Comparison of ENCODE assay signal across 9 mouse cellular contexts in the genomic region with DNA sequence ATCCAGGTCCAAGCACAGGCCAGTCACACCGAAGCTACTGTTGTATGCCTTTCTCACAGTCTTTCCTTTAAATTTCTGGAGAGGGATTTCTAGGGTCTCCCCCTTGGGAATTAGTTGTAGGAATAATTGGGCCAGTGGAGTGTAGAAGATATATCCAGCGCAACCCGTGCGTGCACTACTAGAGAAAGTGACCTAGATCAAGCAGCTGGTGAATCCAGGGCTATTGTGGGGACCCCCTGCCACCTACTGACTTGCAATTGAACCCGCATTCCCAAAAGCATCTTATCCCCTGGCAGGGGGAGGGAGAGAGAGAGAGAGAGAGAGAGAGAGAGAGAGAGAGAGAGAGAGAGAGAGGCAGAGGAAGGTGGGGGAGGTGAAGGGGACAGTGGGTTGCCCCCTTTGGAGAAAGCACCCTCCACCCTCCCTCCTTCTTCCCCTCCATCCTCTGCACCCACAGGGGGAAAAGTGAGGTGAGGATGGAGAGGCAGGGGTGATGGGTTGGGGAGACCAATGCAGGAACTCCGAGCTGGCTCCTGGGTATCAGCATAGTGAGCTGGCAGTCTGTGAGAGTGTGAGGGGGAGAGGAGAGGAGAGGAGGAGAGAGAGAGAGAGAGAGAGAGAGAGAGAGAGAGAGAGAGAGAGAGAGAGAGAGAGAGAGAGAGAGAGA. TPM values are rescaled to one million over a fixed set of nuclear protein-coding genes. Genes with fewer than 3 reads are reported as not detected.
DNase-seq lines count a peak whose midpoint lies in the region; ATAC-seq and TF ChIP-seq lines count a peak whose summit lies in the region.
"Had no signal": no experiment of that assay in that cellular context is flagged by ENCODE, and none has a peak within 500 bp of the region (broad histone marks: within the 10 kb centered on the region; RNA-seq: fewer than 3 reads in every experiment).

A gene (plus strand): TSS at position 364 of the 667 bp plus-strand sequence.

- no peak within 1 kb of the TSS for H3K9ac ChIP-seq in kidney, embryonic 16.5 days (replicated peaks; ENCODE audit: low read length)
- no peak within 1 kb of the TSS for H3K9ac ChIP-seq in embryonic facial prominence, embryonic 15.5 days
- H3K9ac ChIP-seq in neural tube, embryonic 12.5 days = peak within 1 kb of the TSS; percentile 45

- no peak within 1 kb of the TSS for H3K27ac ChIP-seq in kidney, embryonic 16.5 days (ENCODE audit: low read length)
- H3K27ac ChIP-seq in kidney, adult 2 months (ENCODE audit: insufficient read depth, low read depth, low read length) = no peak within 1 kb of the TSS
- no peak within 1 kb of the TSS for H3K27ac ChIP-seq in embryonic facial prominence, embryonic 15.5 days (replicated peaks)
- H3K27ac ChIP-seq in neural tube, embryonic 12.5 days = no peak within 1 kb of the TSS

- H3K4me2 ChIP-seq in kidney, embryonic 16.5 days (replicated peaks; ENCODE audit: low read depth, low read length) = peak within 1 kb of the TSS; percentile 46
- peak within 1 kb of the TSS; percentile 43 for H3K4me2 ChIP-seq in embryonic facial prominence, embryonic 15.5 days (replicated peaks)
- peak within 1 kb of the TSS; percentile 59 for H3K4me2 ChIP-seq in neural tube, embryonic 12.5 days (replicated peaks)

- H3K4me3 ChIP-seq in kidney, embryonic 16.5 days (ENCODE audit: low read length) = peak within 1 kb of the TSS; percentile 30
- no peak within 1 kb of the TSS for H3K4me3 ChIP-seq in kidney, adult 2 months (ENCODE audit: insufficient read depth, low read depth, low read length)
- H3K4me3 ChIP-seq in embryonic facial prominence, embryonic 15.5 days (replicated peaks) = peak within 1 kb of the TSS; percentile 25
- H3K4me3 ChIP-seq in neural tube, embryonic 12.5 days = peak within 1 kb of the TSS; percentile 34

- no peak for TF ChIP-seq CTCF in kidney, adult 2 months (conservative IDR thresholded peaks at IDR 0.05; ENCODE audit: insufficient read depth, insufficient read length, low read depth, low read length)

- TF ChIP-seq POLR2A in kidney, adult 2 months (IDR thresholded peaks at IDR 0.05; ENCODE audit: low read depth, low read length) = no peak

- ATAC-seq in kidney, embryonic 16.5 days (ENCODE audit: low FRiP score, low TSS enrichment) = peak; percentile 27; the same call in 1 of the 2 replicates
- no peak for ATAC-seq in embryonic facial prominence, embryonic 15.5 days (ENCODE audit: insufficient number of reproducible peaks, low FRiP score, low TSS enrichment, low read depth)
- ATAC-seq in neural tube, embryonic 12.5 days (ENCODE audit: low FRiP score, low read depth) = peak; percentile 63; the same call in 1 of the 2 replicates

- H3K9me3 ChIP-seq in kidney, embryonic 16.5 days (ENCODE audit: low read length) = no peaks in the 10 kb centered on the region
- H3K9me3 ChIP-seq in embryonic facial prominence, embryonic 15.5 days (replicated peaks) = no peaks in the 10 kb centered on the region
- H3K9me3 ChIP-seq in neural tube, embryonic 12.5 days = no peaks in the 10 kb centered on the region

- no peaks in the 10 kb centered on the region for H3K36me3 ChIP-seq in kidney, embryonic 16.5 days (ENCODE audit: insufficient read depth, low read length)
- no peaks in the 10 kb centered on the region for H3K36me3 ChIP-seq in kidney, adult 2 months (ENCODE audit: control insufficient read depth, insufficient read depth, low read length)
- H3K36me3 ChIP-seq in embryonic facial prominence, embryonic 15.5 days = no peaks in the 10 kb centered on the region
- no peaks in the 10 kb centered on the region for H3K36me3 ChIP-seq in neural tube, embryonic 12.5 days

- no peak for DNase-seq in kidney, adult 2 months
- peak; percentile 47 to 53 for DNase-seq in layer of hippocampus, postnatal 14 days (ENCODE audit: low spot score in 2 of 2)
- no peak for DNase-seq in adrenal gland, adult 2 months
- no peak for DNase-seq in urinary bladder, adult 2 months (ENCODE audit: low spot score)
- DNase-seq in cerebellum, postnatal 10 days = no peak

- H3K4me1 ChIP-seq in kidney, embryonic 16.5 days (ENCODE audit: insufficient read depth, low read length) = peaks cover 5% of the 10 kb centered on the region; the same call in 1 of the 2 replicates
- no peaks in the 10 kb centered on the region for H3K4me1 ChIP-seq in kidney, adult 2 months (ENCODE audit: control insufficient read depth, insufficient read depth, low read length)
- H3K4me1 ChIP-seq in embryonic facial prominence, embryonic 15.5 days = peaks cover 9% of the 10 kb centered on the region; the same call in 1 of the 2 replicates
- peaks cover 3% of the 10 kb centered on the region for H3K4me1 ChIP-seq in neural tube, embryonic 12.5 days

- 32% methylated on average over 6 of the region's 6 CpGs for WGBS in kidney, embryonic 16.5 days
- 54% methylated on average over 6 of the region's 6 CpGs for WGBS in kidney, adult 2 months
- WGBS in embryonic facial prominence, embryonic 15.5 days = 36% methylated on average over 6 of the region's 6 CpGs
- WGBS in neural tube, embryonic 12.5 days = 25% methylated on average over 6 of the region's 6 CpGs

- peaks cover 14% of the 10 kb centered on the region; the same call in 1 of the 2 replicates for H3K27me3 ChIP-seq in kidney, embryonic 16.5 days (ENCODE audit: insufficient read depth, low read length)
- no peaks in the 10 kb centered on the region for H3K27me3 ChIP-seq in kidney, adult 2 months (replicated peaks; ENCODE audit: control insufficient read depth, insufficient read depth, low read length)
- peaks cover 23% of the 10 kb centered on the region for H3K27me3 ChIP-seq in embryonic facial prominence, embryonic 15.5 days
- H3K27me3 ChIP-seq in neural tube, embryonic 12.5 days (replicated peaks) = no peaks in the 10 kb centered on the region

RNA-seq across cellular contexts. Expression of the gene that starts here (rescaled TPM):
- polyA plus RNA-seq in kidney, embryonic 16.5 days (2015; fragmentation: Nextera tagmentation; extraction: Ambion mirVana) = 0.99 and 1.2 TPM in 2 replicates
- 0.10 and 0.17 TPM in 2 replicates for polyA plus RNA-seq in kidney, adult 2 months (2012; rRNA removed)
- polyA plus RNA-seq in embryonic facial prominence, embryonic 15.5 days (2015; fragmentation: Nextera tagmentation; extraction: Ambion mirVana) = 1.7 and 1.9 TPM in 2 replicates
- 100 to 1,000 TPM; 580 to 600 TPM for total RNA-seq in layer of hippocampus, postnatal 14 days (2021)
- 10.8 and 10.9 TPM in 2 replicates for polyA plus RNA-seq in neural tube, embryonic 12.5 days (2016; fragmentation: Nextera tagmentation; extraction: Ambion mirVana)
- total RNA-seq in adrenal gland, adult 2 months (2021) = under 1 TPM; 0.24 to 0.32 TPM
- polyA plus RNA-seq in adrenal gland, adult 2 months (2012; rRNA removed) = 0.03 and 0.04 TPM in 2 replicates
- polyA plus RNA-seq in urinary bladder, adult 2 months (2012; rRNA removed) = 3.6 and 4.9 TPM in 2 replicates
- total RNA-seq: MEL had no signal

Comparison
In these comparisons a context has a peak if more than half of its experiments do, and no peak if none do; other contexts are left out.
1. RNA of the gene that starts here (total RNA-seq): 580 to 600 TPM in layer of hippocampus, postnatal 14 days; 0.24 to 0.32 TPM in adrenal gland, adult 2 months; every median in the first group is over 100 times any median in the second.
2. DNase-seq: peak in layer of hippocampus, postnatal 14 days (2 of 2); none in kidney, adult 2 months (single experiment), adrenal gland, adult 2 months (single experiment), urinary bladder, adult 2 months (single experiment) and cerebellum, postnatal 10 days (0 of 2).
3. Peak in every context shown above with its lines, with median percentiles within 50 percentile points of each other: H3K4me2 ChIP-seq.